Mouse (Mus musculus): Measurements from ENCODE around the gene Card10. TPM values are rescaled to one million over a fixed set of nuclear protein-coding genes. Genes with fewer than 3 reads are reported as not detected.
A peak's percentile ranks its signal among the peaks of the same experiment; 100 is the strongest.

Card10 gene
- total RNA-seq, 2 experiments from 2014 or later = 4.3 to 5.1 TPM

GRCm38 (mm10) chr15:78836086-78836621 lies 33.3 kb upstream of the Card10 start:
- intact Hi-C loops (cut with DNase I) = no loop called here
- peak in 1 of 2 experiments; percentile 78 for DNase-seq (ENCODE audit: extremely low spot score in 1 of 2, low spot score in 2 of 2)

- peak in 1 of 2 experiments; percentile 75 for DNase-seq (ENCODE audit: extremely low spot score in 1 of 2, low spot score in 2 of 2)
- intact Hi-C loops (cut with DNase I) = no loop called here
These were observed 32.6 kb upstream of the Card10 start for GRCm38 (mm10) chr15:78835200-78836085.

GRCm38 (mm10) chr15:78834233-78835005 lies 31.6 kb upstream of the Card10 start:
- intact Hi-C loops (cut with DNase I) = no loop called here
- DNase-seq (ENCODE audit: extremely low spot score in 1 of 2, low spot score in 2 of 2) = peak in 1 of 2 experiments; percentile 70

GRCm38 (mm10) chr15:78833582-78833981 lies 30.7 kb upstream of the Card10 start:
- intact Hi-C loops (cut with DNase I) = no loop called here
- peak in 1 of 2 experiments; percentile 34 for DNase-seq (ENCODE audit: extremely low spot score in 1 of 2, low spot score in 2 of 2)

GRCm38 (mm10) chr15:78832701-78833123 lies 29.9 kb upstream of the Card10 start:
- intact Hi-C loops (cut with DNase I) = no loop called here
- peak; percentile 64 to 92 for DNase-seq (ENCODE audit: extremely low spot score in 1 of 2, low spot score in 2 of 2)

- intact Hi-C loops (cut with DNase I) = no loop called here
- DNase-seq (ENCODE audit: extremely low spot score in 1 of 2, low spot score in 2 of 2) = peak in 1 of 2 experiments; percentile 74
These were observed 29.1 kb upstream of the Card10 start for GRCm38 (mm10) chr15:78831720-78832657.

- peak in 1 of 2 experiments; percentile 27 for DNase-seq (ENCODE audit: extremely low spot score in 1 of 2, low spot score in 2 of 2)
- intact Hi-C loops (cut with DNase I) = no loop called here
These were observed 28.2 kb upstream of the Card10 start for GRCm38 (mm10) chr15:78830742-78831719.

GRCm38 (mm10) chr15:78829636-78830035 lies 26.8 kb upstream of the Card10 start:
- no peak for DNase-seq (ENCODE audit: extremely low spot score in 1 of 2, low spot score in 2 of 2)
- intact Hi-C loops (cut with DNase I) = loop anchor here (5.0 kb wide), 1 partner anchor 38 kb away; no protein-coding TSS in a partner anchor

- intact Hi-C loops (cut with DNase I) = loop anchor here (5.0 kb wide), 1 partner anchor 39 kb away; no protein-coding TSS in a partner anchor
- DNase-seq (ENCODE audit: extremely low spot score in 1 of 2, low spot score in 2 of 2) = peak in 1 of 2 experiments; percentile 24
These were observed 25.5 kb upstream of the Card10 start for GRCm38 (mm10) chr15:78828315-78828714.

- intact Hi-C loops (cut with DNase I) = loop anchor here (2.0 to 5.0 kb wide), 2 partner anchors 24 to 41 kb away; no protein-coding TSS in a partner anchor
- peak; percentile 55 to 79 for DNase-seq (ENCODE audit: extremely low spot score in 1 of 2, low spot score in 2 of 2)
These were observed 23.7 kb upstream of the Card10 start for GRCm38 (mm10) chr15:78826213-78827204.

GRCm38 (mm10) chr15:78816074-78816391 lies 13.2 kb upstream of the Card10 start:
- DNase-seq (ENCODE audit: extremely low spot score in 1 of 2, low spot score in 2 of 2) = no peak
- intact Hi-C loops (cut with DNase I) = no loop called here

GRCm38 (mm10) chr15:78815314-78816073 lies 12.7 kb upstream of the Card10 start:
- no peak for DNase-seq (ENCODE audit: extremely low spot score in 1 of 2, low spot score in 2 of 2)
- intact Hi-C loops (cut with DNase I) = no loop called here

- no peak for DNase-seq (ENCODE audit: extremely low spot score in 1 of 2, low spot score in 2 of 2)
- intact Hi-C loops (cut with DNase I) = no loop called here
These were observed 10.8 kb upstream of the Card10 start for GRCm38 (mm10) chr15:78813603-78814002.

- peak in 1 of 2 experiments; percentile 54 for DNase-seq (ENCODE audit: extremely low spot score in 1 of 2, low spot score in 2 of 2)
- intact Hi-C loops (cut with DNase I) = no loop called here
These were observed 7.3 kb upstream of the Card10 start for GRCm38 (mm10) chr15:78810146-78810545.

GRCm38 (mm10) chr15:78809739-78810138 lies 6.9 kb upstream of the Card10 start:
- no peak for DNase-seq (ENCODE audit: extremely low spot score in 1 of 2, low spot score in 2 of 2)
- intact Hi-C loops (cut with DNase I) = no loop called here

Data from left cerebral cortex, postnatal 10 days (tissue).